Mouse (Mus musculus) adrenal gland (tissue): ENCODE measurements around the gene Olfm1.

Experiments used
- intact Hi-C: fragments of 180-260 bp; cut with DNase I; formaldehyde crosslinking; loops from one replicate; pipeline ENCODE4 v1.15.1; 2025
- long read RNA-seq, 2 experiments: library from polyadenylated mRNA; unstranded; transcript quantifications; one replicate each; pipeline ENCODE4 v2.0.0; 2020; ENCODE audit warnings: borderline replicate concordance in 1 of 2; ENCODE audit not compliant: insufficient replicate concordance in 1 of 2

Gene Olfm1
- long read RNA-seq, experiment 1, transcript Olfm1-204 (6 exons, 2,513 nt), result major isoform, 5 of 13 reads
- long read RNA-seq, experiment 1, partial matches to known transcripts, result 2 of 13 reads
- long read RNA-seq, experiment 1, other reads (novel, unspliced or antisense), result 1 of 13 reads
- long read RNA-seq, experiment 2, transcript Olfm1-205 (4 exons, 1,102 nt), result major isoform, 6 of 19 reads
- long read RNA-seq, experiment 2, partial matches to known transcripts, result 1 of 19 reads
- long read RNA-seq, experiment 2, other reads (novel, unspliced or antisense), result 4 of 19 reads

GRCm38 (mm10) chr2:28192821-28193689 lies at the start of gene Olfm1:
Olfm1 (plus strand) TSS chr2:28192992.
- intact Hi-C loops, result no loop called here

GRCm38 (mm10) chr2:28143417-28144045 lies 49.3 kb upstream of the Olfm1 start:
- intact Hi-C loops, result no loop called here

GRCm38 (mm10) chr2:28145702-28146101 lies 47.1 kb upstream of the Olfm1 start:
- intact Hi-C loops, result no loop called here

GRCm38 (mm10) chr2:28146152-28146551 lies 46.6 kb upstream of the Olfm1 start:
- intact Hi-C loops, result no loop called here

- intact Hi-C loops, result no loop called here
Measured at GRCm38 (mm10) chr2:28146685-28147084, 46.1 kb upstream of the Olfm1 start.

GRCm38 (mm10) chr2:28147248-28147794 lies 45.5 kb upstream of the Olfm1 start:
- intact Hi-C loops, result no loop called here

- intact Hi-C loops, result no loop called here
Measured at GRCm38 (mm10) chr2:28149688-28150087, 43.1 kb upstream of the Olfm1 start.

- intact Hi-C loops, result no loop called here
Measured at GRCm38 (mm10) chr2:28160568-28160967, 32.2 kb upstream of the Olfm1 start.

- intact Hi-C loops, result no loop called here
Measured at GRCm38 (mm10) chr2:28165570-28165969, 27.2 kb upstream of the Olfm1 start.

GRCm38 (mm10) chr2:28169336-28169735 lies 23.5 kb upstream of the Olfm1 start:
- intact Hi-C loops, result no loop called here

GRCm38 (mm10) chr2:28171962-28172361 lies 20.8 kb upstream of the Olfm1 start:
- intact Hi-C loops, result no loop called here

- intact Hi-C loops, result no loop called here
Measured at GRCm38 (mm10) chr2:28173225-28174141, 19.3 kb upstream of the Olfm1 start.

- intact Hi-C loops, result no loop called here
Measured at GRCm38 (mm10) chr2:28174441-28174840, 18.4 kb upstream of the Olfm1 start.

- intact Hi-C loops, result no loop called here
Measured at GRCm38 (mm10) chr2:28178600-28178999, 14.2 kb upstream of the Olfm1 start.

GRCm38 (mm10) chr2:28180053-28180452 lies 12.7 kb upstream of the Olfm1 start:
- intact Hi-C loops, result no loop called here

- intact Hi-C loops, result no loop called here
Measured at GRCm38 (mm10) chr2:28188398-28188944, 4.3 kb upstream of the Olfm1 start.

- intact Hi-C loops, result no loop called here
Measured at GRCm38 (mm10) chr2:28193690-28194087, 897 bp downstream of the Olfm1 start.

GRCm38 (mm10) chr2:28194962-28195617 lies 2.3 kb downstream of the Olfm1 start:
- intact Hi-C loops, result no loop called here

- intact Hi-C loops, result no loop called here
Measured at GRCm38 (mm10) chr2:28195726-28196125, 2.9 kb downstream of the Olfm1 start.

GRCm38 (mm10) chr2:28201441-28201841 lies 8.6 kb downstream of the Olfm1 start:
- intact Hi-C loops, result no loop called here
